Mouse (Mus musculus): ENCODE results near the gene Exosc6.
"Not testable (repeated sequence)": the region's sequence is repeated elsewhere in the genome, so short reads cannot be mapped to it uniquely, and the experiment has no call there.

Gene Exosc6

GRCm38 (mm10) chr8:111056158-111056663 is at the start of gene Exosc6:
TSS of gene Exosc6 (plus strand) at chr8:111056339.
- DNase-seq = peak; percentile 96

- not testable (repeated sequence) for DNase-seq
Observed at GRCm38 (mm10) chr8:111010230-111010991, 45.7 kb upstream of the Exosc6 start.

GRCm38 (mm10) chr8:111026609-111027008 is 29.5 kb upstream of the Exosc6 start:
- DNase-seq = not testable (repeated sequence)

- peak; percentile 89 for DNase-seq
Observed at GRCm38 (mm10) chr8:111027391-111027937, 28.7 kb upstream of the Exosc6 start.

- DNase-seq = peak; percentile 24
Observed at GRCm38 (mm10) chr8:111029589-111029988, 26.6 kb upstream of the Exosc6 start.

GRCm38 (mm10) chr8:111030045-111030444 is 26.1 kb upstream of the Exosc6 start:
- no peak for DNase-seq

- no peak for DNase-seq
Observed at GRCm38 (mm10) chr8:111031572-111031971, 24.6 kb upstream of the Exosc6 start, which contains the start of gene Ddx19b. TSS of gene Ddx19b (minus strand) at chr8:111031751.

- DNase-seq = no peak
Observed at GRCm38 (mm10) chr8:111032916-111033315, 23.2 kb upstream of the Exosc6 start, which contains the start of gene Aars. TSS of gene Aars (plus strand) at chr8:111033144.

GRCm38 (mm10) chr8:111033482-111034215 is 22.5 kb upstream of the Exosc6 start:
- DNase-seq = peak; percentile 100

GRCm38 (mm10) chr8:111034276-111034675 is 21.9 kb upstream of the Exosc6 start:
- DNase-seq = no peak

GRCm38 (mm10) chr8:111036591-111036990 is 19.5 kb upstream of the Exosc6 start:
- DNase-seq = no peak

- no peak for DNase-seq
Observed at GRCm38 (mm10) chr8:111042546-111042945, 13.6 kb upstream of the Exosc6 start.

- no peak for DNase-seq
Observed at GRCm38 (mm10) chr8:111044003-111044734, 12.0 kb upstream of the Exosc6 start.

- DNase-seq = no peak
Observed at GRCm38 (mm10) chr8:111048694-111049093, 7.4 kb upstream of the Exosc6 start.

GRCm38 (mm10) chr8:111049106-111049505 is 7.0 kb upstream of the Exosc6 start:
- DNase-seq = no peak

- no peak for DNase-seq
Observed at GRCm38 (mm10) chr8:111053827-111054518, 2.2 kb upstream of the Exosc6 start.

- DNase-seq = no peak
Observed at GRCm38 (mm10) chr8:111055031-111055634, 1.0 kb upstream of the Exosc6 start.

- DNase-seq = no peak
Observed at GRCm38 (mm10) chr8:111055661-111056060, 478 bp upstream of the Exosc6 start.

GRCm38 (mm10) chr8:111056691-111057293 is 653 bp downstream of the Exosc6 start:
- no peak for DNase-seq

GRCm38 (mm10) chr8:111058946-111059572 is 2.9 kb downstream of the Exosc6 start:
- DNase-seq = no peak

GRCm38 (mm10) chr8:111061688-111062071 is 5.5 kb downstream of the Exosc6 start:
- DNase-seq = peak; percentile 63
